Mouse (Mus musculus) CH12.LX (cell line): ENCODE results near the gene Clip3. TPM values are rescaled to one million over a fixed set of nuclear protein-coding genes. Genes with fewer than 3 reads are reported as not detected.
A peak's percentile ranks its signal among the peaks of the same experiment; 100 is the strongest.

Experiments used
- DNase-seq: peaks from one replicate; pipeline ENCODE4 v3.0.0-alpha.2; 2013; ENCODE audit errors: extremely low read depth
- H3K27ac ChIP-seq: 2 replicates; pipeline ENCODE4 v1.5.1; 2012; ENCODE audit warnings: low read depth, mild to moderate bottlenecking, control low read depth, moderate library complexity; ENCODE audit not compliant: insufficient read depth
- H3K27me3 ChIP-seq: replicated peaks from 2 replicates; pipeline ENCODE3; 2012; ENCODE audit warnings: inconsistent platforms
- H3K36me3 ChIP-seq, 2 experiments: replicated peaks in 1 of 2; 2 replicates each; pipeline versions ENCODE3 to v1.6.1; 2012; ENCODE audit warnings: inconsistent platforms in 1 of 2, low read length in 1 of 2, mild to moderate bottlenecking in 1 of 2, mixed read lengths in 1 of 2, moderate library complexity in 1 of 2; ENCODE audit not compliant: control insufficient read depth in 1 of 2, insufficient read depth in 1 of 2
- H3K4me1 ChIP-seq, 2 experiments: 2 replicates each; pipeline ENCODE4 v1.6.1; 2012; ENCODE audit warnings: inconsistent platforms in 1 of 2, moderate library complexity in 1 of 2; ENCODE audit not compliant: insufficient read depth in 2 of 2, control insufficient read depth in 1 of 2
- H3K4me2 ChIP-seq: 2 replicates; pipeline ENCODE4 v1.6.1; 2012; ENCODE audit warnings: low read depth, mild to moderate bottlenecking, control low read depth; ENCODE audit not compliant: poor library complexity, insufficient read depth, severe bottlenecking
- H3K4me3 ChIP-seq, 3 experiments: fragments of 150-350 bp in 1 of 3; sonication (generic) in 1 of 3; replicated peaks in 1 of 3; 2 replicates each; pipeline versions ENCODE3 to v1.5.1; 2011 to 2012; ENCODE audit warnings: low read depth in 2 of 3, low read length in 2 of 3, mild to moderate bottlenecking in 2 of 3, moderate library complexity in 2 of 3, control low read depth in 1 of 3, improper control_type of control experiment in 1 of 3, inconsistent platforms in 1 of 3, mixed read lengths in 1 of 3; ENCODE audit not compliant: poor library complexity in 1 of 3
- H3K79me2 ChIP-seq: replicated peaks from 2 replicates; pipeline ENCODE4 v1.6.1; 2012; ENCODE audit warnings: mild to moderate bottlenecking, moderate library complexity; ENCODE audit not compliant: control insufficient read depth, poor library complexity, insufficient read depth, severe bottlenecking; ENCODE audit errors: extremely low read depth
- H3K9ac ChIP-seq: 2 replicates; pipeline ENCODE4 v1.6.1; 2012; ENCODE audit warnings: low read depth, mild to moderate bottlenecking, control low read depth, moderate library complexity; ENCODE audit not compliant: insufficient read depth
- H3K9me3 ChIP-seq: replicated peaks from 2 replicates; pipeline ENCODE3; 2012; ENCODE audit warnings: low read length, inconsistent platforms, mixed read lengths
- CHD2 ChIP-seq: IDR thresholded peaks from 2 replicates; pipeline ENCODE4 v1.6.1; 2011; ENCODE audit warnings: low read length, improper control_type of control experiment
- CTCF ChIP-seq, 2 experiments: IDR thresholded peaks in 1 of 2; conservative IDR thresholded peaks in 1 of 2; 2 replicates each; pipeline ENCODE4 v1.5.1; 2011 to 2012; ENCODE audit warnings: low read depth in 2 of 2, low read length in 2 of 2, improper control_type of control experiment in 1 of 2, inconsistent platforms in 1 of 2, mild to moderate bottlenecking in 1 of 2, moderate library complexity in 1 of 2
- E2F4 ChIP-seq: IDR thresholded peaks from 2 replicates; pipeline ENCODE4 v1.6.1; 2011; ENCODE audit warnings: low read depth, low read length, improper control_type of control experiment; ENCODE audit not compliant: insufficient replicate concordance
- EP300 ChIP-seq: IDR thresholded peaks from 2 replicates; pipeline ENCODE4 v1.6.1; 2011; ENCODE audit warnings: low read length, improper control_type of control experiment
- ETS1 ChIP-seq: conservative IDR thresholded peaks from 2 replicates; pipeline ENCODE4 v1.6.1; 2012; ENCODE audit warnings: low read depth, mild to moderate bottlenecking, inconsistent platforms, low read length, improper control_type of control experiment, moderate library complexity
- GABPA ChIP-seq: IDR thresholded peaks from 2 replicates; pipeline ENCODE4 v1.6.1; 2012; ENCODE audit warnings: low read depth, low read length, improper control_type of control experiment, inconsistent platforms; ENCODE audit not compliant: insufficient replicate concordance
- JUN ChIP-seq: IDR thresholded peaks from 2 replicates; pipeline ENCODE4 v1.6.1; 2011; ENCODE audit warnings: low read depth, mild to moderate bottlenecking, low read length, improper control_type of control experiment, moderate library complexity; ENCODE audit not compliant: insufficient read depth
- KAT2A ChIP-seq: IDR thresholded peaks from 2 replicates; pipeline ENCODE4 v1.6.1; 2012; ENCODE audit warnings: low read length, improper control_type of control experiment, inconsistent platforms; ENCODE audit not compliant: insufficient replicate concordance
- MAZ ChIP-seq: IDR thresholded peaks from 2 replicates; pipeline ENCODE4 v1.6.1; 2012; ENCODE audit warnings: low read depth, mild to moderate bottlenecking, inconsistent platforms, low read length, improper control_type of control experiment, moderate library complexity
- MXI1 ChIP-seq: IDR thresholded peaks from 2 replicates; pipeline ENCODE4 v1.6.1; 2011; ENCODE audit warnings: mild to moderate bottlenecking, low read depth, low read length, improper control_type of control experiment
- MYC ChIP-seq: IDR thresholded peaks from 2 replicates; pipeline ENCODE4 v1.6.1; 2011; ENCODE audit warnings: low read depth, mild to moderate bottlenecking, improper control_type of control experiment, low read length
- PAX5 ChIP-seq: IDR thresholded peaks from 2 replicates; pipeline ENCODE4 v1.6.1; 2012; ENCODE audit warnings: low read length, inconsistent platforms, mixed read lengths
- POLR2A ChIP-seq: IDR thresholded peaks from 2 replicates; pipeline ENCODE4 v1.6.1; 2011; ENCODE audit warnings: low read depth, mild to moderate bottlenecking, improper control_type of control experiment, low read length
- POLR2AphosphoS2 ChIP-seq: IDR thresholded peaks from 2 replicates; pipeline ENCODE4 v1.6.1; 2011; ENCODE audit warnings: low read depth, low read length, improper control_type of control experiment
- RAD21 ChIP-seq: IDR thresholded peaks from 2 replicates; pipeline ENCODE4 v1.6.1; 2011; ENCODE audit warnings: low read depth, mild to moderate bottlenecking, low read length, improper control_type of control experiment, moderate library complexity
- RCOR1 ChIP-seq: conservative IDR thresholded peaks from 2 replicates; pipeline ENCODE4 v1.6.1; 2012; ENCODE audit warnings: low read depth, mild to moderate bottlenecking, inconsistent platforms, low read length, improper control_type of control experiment
- SIN3A ChIP-seq: IDR thresholded peaks from 2 replicates; pipeline ENCODE4 v1.6.1; 2012; ENCODE audit warnings: low read length, improper control_type of control experiment, inconsistent platforms
- SMC3 ChIP-seq: IDR thresholded peaks from 2 replicates; pipeline ENCODE4 v1.6.1; 2011; ENCODE audit warnings: low read depth, low read length, improper control_type of control experiment
- TBP ChIP-seq: conservative IDR thresholded peaks from 2 replicates; pipeline ENCODE4 v1.6.1; 2011; ENCODE audit warnings: low read depth, low read length, improper control_type of control experiment
- USF2 ChIP-seq: conservative IDR thresholded peaks from 2 replicates; pipeline ENCODE4 v1.6.1; 2011; ENCODE audit warnings: low read depth, low read length, improper control_type of control experiment
- ZKSCAN1 ChIP-seq: IDR thresholded peaks from 2 replicates; pipeline ENCODE4 v1.6.1; 2012; ENCODE audit warnings: low read depth, inconsistent platforms, low read length, improper control_type of control experiment, borderline replicate concordance
- ZNF384 ChIP-seq: IDR thresholded peaks from 2 replicates; pipeline ENCODE4 v1.6.1; 2012; ENCODE audit warnings: low read depth, low read length, improper control_type of control experiment, inconsistent platforms
- dilution Hi-C: fragments of 300-500 bp; cut with MboI; formaldehyde crosslinking; loops from 2 replicates; pipeline ENCODE4 v1.14.3; 2020; ENCODE audit warnings: low sequenced_read_pairs; ENCODE audit not compliant: extremely low pct_unique_long_range_greater_than_20kb, extremely low pct_ligation_motif_present
- in situ Hi-C: fragments of 300-500 bp; cut with MboI; formaldehyde crosslinking; loops from 3 replicates; pipeline ENCODE4 v1.14.3; 2019; ENCODE audit warnings: low sequenced_read_pairs, low pct_ligation_motif_present, low pct_unique_long_range_greater_than_20kb, mixed read lengths
- polyA plus RNA-seq: library from polyadenylated mRNA; unstranded; fragments of >175 nt; gene quantifications from 2 replicates; pipeline ENCODE4 v1.2.1, GENCODE M21; 2012; ENCODE audit warnings: low read depth; ENCODE audit not compliant: insufficient read length
- total RNA-seq, 2 experiments: library from RNA; depleted of rRNA; stranded (reverse); fragments of 300-350 nt in 1 of 2; fragments of >200 nt in 1 of 2; gene quantifications; 2 replicates each; pipeline ENCODE4 v1.2.3; 2012 to 2014

Gene Clip3
- total and polyA plus RNA-seq, 3 experiments: not detected

GRCm38 (mm10) chr7:30324300-30324944, 32.9 kb downstream of the Clip3 start:
- H3K4me2 ChIP-seq: no peak overlapping the region
- H3K9ac ChIP-seq: no peak overlapping the region
- TF ChIP-seq GABPA: no peak
- TF ChIP-seq RCOR1: no peak
- TF ChIP-seq JUN: no peak
- no peak for TF ChIP-seq E2F4
- in situ Hi-C loops: no loop called here
- H3K4me3 ChIP-seq: no peak overlapping the region
- no peaks in the 10 kb centered on the region for H3K79me2 ChIP-seq
- peaks cover 13 to 40% of the 10 kb centered on the region in 2 experiments for H3K4me1 ChIP-seq
- peaks cover 20% of the 10 kb centered on the region for H3K27me3 ChIP-seq
- dilution Hi-C loops: no loop called here
- DNase-seq: no peak
- H3K27ac ChIP-seq: no peak overlapping the region
- H3K36me3 ChIP-seq: peaks cover 0 to 15% of the 10 kb centered on the region in 2 experiments
- peaks cover 18% of the 10 kb centered on the region for H3K9me3 ChIP-seq

GRCm38 (mm10) chr7:30325364-30325763, 33.8 kb downstream of the Clip3 start:
- H3K36me3 ChIP-seq: peaks cover 0 to 5% of the 10 kb centered on the region in 2 experiments
- in situ Hi-C loops: no loop called here
- H3K9me3 ChIP-seq: peaks cover 18% of the 10 kb centered on the region
- peaks cover 28% of the 10 kb centered on the region for H3K27me3 ChIP-seq
- H3K4me2 ChIP-seq: no peak overlapping the region
- dilution Hi-C loops: no loop called here
- TF ChIP-seq RAD21 (peak; percentile 41), ETS1 (no peak), KAT2A (no peak), CTCF (conservative IDR thresholded peaks at IDR 0.05 in 1 of 2, IDR thresholded peaks at IDR 0.05 in 1 of 2; ENCODE audit: low read depth in 2 of 2, low read length in 2 of 2) (peak; percentile 64 to 65), PAX5 (no peak), SMC3 (peak; percentile 22), EP300 (no peak), TBP (no peak), ZNF384 (no peak), ZKSCAN1 (no peak), MAZ (no peak), MXI1 (no peak), CHD2 (no peak), POLR2A (no peak), POLR2AphosphoS2 (no peak), SIN3A (no peak), MYC (no peak), USF2 (no peak), E2F4 (no peak)
- TF ChIP-seq, all 38 proteins: peak for 3
- H3K27ac ChIP-seq: no peak overlapping the region
- H3K9ac ChIP-seq: no peak overlapping the region
- H3K4me3 ChIP-seq: no peak overlapping the region
- no peaks in the 10 kb centered on the region for H3K79me2 ChIP-seq
- DNase-seq: peak; percentile 70
- peaks cover 13 to 37% of the 10 kb centered on the region in 2 experiments for H3K4me1 ChIP-seq
